Mouse (Mus musculus) lung, embryonic 14.5 days (tissue): ENCODE data around the gene Gm30302. TPM values are rescaled to one million over a fixed set of nuclear protein-coding genes. Genes with fewer than 3 reads are reported as not detected.

ENCODE experiments used
- ATAC-seq: fragments of 200-750 bp; cut with Nextera tagmentation; 2 replicates; pipeline ENCODE4 v1.8.0; 2017; ENCODE audit warnings: mild to moderate bottlenecking, moderate TSS enrichment, moderate library complexity; ENCODE audit not compliant: insufficient read depth
- DNase-seq: peaks from one replicate; pipeline ENCODE4 v3.0.0-alpha.2; 2015
- H3K27ac ChIP-seq: fragments of 300-500 bp; sonication (generic); 2 replicates; pipeline ENCODE4 v1.5.1; 2014; ENCODE audit warnings: low read depth, mild to moderate bottlenecking, moderate library complexity
- H3K27me3 ChIP-seq: fragments of 300-500 bp; sonication (generic); 2 replicates; pipeline ENCODE4 v1.6.1; 2014; ENCODE audit warnings: low read length, control low read depth; ENCODE audit not compliant: insufficient read depth
- H3K36me3 ChIP-seq: fragments of 300-500 bp; sonication (generic); 2 replicates; pipeline ENCODE4 v1.6.1; 2014; ENCODE audit warnings: control low read depth; ENCODE audit not compliant: insufficient read depth
- H3K4me1 ChIP-seq: fragments of 300-500 bp; sonication (generic); 2 replicates; pipeline ENCODE4 v1.6.1; 2014; ENCODE audit warnings: antibody characterized with exemption, control low read depth; ENCODE audit not compliant: insufficient read depth
- H3K4me2 ChIP-seq: fragments of 300-500 bp; sonication (generic); 2 replicates; pipeline ENCODE4 v1.6.1; 2014; ENCODE audit warnings: mild to moderate bottlenecking
- H3K4me3 ChIP-seq: fragments of 300-500 bp; sonication (generic); 2 replicates; pipeline ENCODE4 v1.5.1; 2014; ENCODE audit warnings: low read depth, low read length
- H3K9ac ChIP-seq: fragments of 300-500 bp; sonication (generic); 2 replicates; pipeline ENCODE4 v1.6.1; 2014
- H3K9me3 ChIP-seq: fragments of 300-500 bp; sonication (generic); 2 replicates; pipeline ENCODE4 v1.6.1; 2016; ENCODE audit warnings: low read depth, low read length, control low read depth
- CTCF ChIP-seq: IDR thresholded peaks from 2 replicates; pipeline ENCODE4 v1.5.1; 2016; ENCODE audit warnings: antibody characterized with exemption, low read depth
- WGBS: fragments of 180-500 bp; shearing (Covaris S2); extraction: QIAGEN DNeasy Blood & Tissue Kit; methylation state at CpG from one replicate; pipeline ENCODE4 v1.1.7; 2014; 5-methylcytosine and 5-hydroxymethylcytosine counted together
- polyA plus RNA-seq: library from polyadenylated mRNA; unstranded; fragments of >200 nt; fragmentation: Nextera tagmentation; extraction: Ambion mirVana; gene quantifications from 2 replicates; pipeline ENCODE4 v1.2.1, GENCODE M21; 2014

Gm30302 gene
- polyA plus RNA-seq, 1 experiment from 2014 or later = not detected

DNA sequence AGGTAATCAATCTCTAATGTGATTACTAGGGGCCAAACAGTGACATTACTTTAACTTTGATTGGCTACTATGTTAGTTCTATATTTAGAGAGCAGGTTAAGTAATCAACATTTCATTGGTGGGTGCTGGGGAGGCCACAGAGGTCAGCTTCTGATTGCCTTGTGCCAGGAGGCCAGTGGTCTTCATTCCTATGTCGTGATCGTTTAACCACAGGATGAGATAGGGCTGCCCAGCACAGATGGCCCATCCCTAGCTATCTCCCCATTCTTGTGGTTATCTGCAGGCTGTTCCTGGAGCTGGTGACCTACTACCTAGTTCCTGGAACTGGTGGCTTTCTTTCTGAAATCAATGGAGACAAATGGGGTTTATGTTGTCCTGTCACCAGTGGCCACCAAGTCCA, 30.8 kb downstream of the Gm30302 start:
- no peak for ATAC-seq
- H3K27ac ChIP-seq = no peak overlapping the region
- no peaks in the 10 kb centered on the region for H3K4me1 ChIP-seq
- no peaks in the 10 kb centered on the region for H3K27me3 ChIP-seq
- H3K36me3 ChIP-seq = no peaks in the 10 kb centered on the region
- H3K9ac ChIP-seq = no peak overlapping the region
- no peak for DNase-seq
- 37% methylated on average over 2 of the region's 2 CpGs for WGBS
- no peak for TF ChIP-seq CTCF
- H3K9me3 ChIP-seq = no peaks in the 10 kb centered on the region
- H3K4me2 ChIP-seq = no peak overlapping the region
- H3K4me3 ChIP-seq = no peak overlapping the region

DNA sequence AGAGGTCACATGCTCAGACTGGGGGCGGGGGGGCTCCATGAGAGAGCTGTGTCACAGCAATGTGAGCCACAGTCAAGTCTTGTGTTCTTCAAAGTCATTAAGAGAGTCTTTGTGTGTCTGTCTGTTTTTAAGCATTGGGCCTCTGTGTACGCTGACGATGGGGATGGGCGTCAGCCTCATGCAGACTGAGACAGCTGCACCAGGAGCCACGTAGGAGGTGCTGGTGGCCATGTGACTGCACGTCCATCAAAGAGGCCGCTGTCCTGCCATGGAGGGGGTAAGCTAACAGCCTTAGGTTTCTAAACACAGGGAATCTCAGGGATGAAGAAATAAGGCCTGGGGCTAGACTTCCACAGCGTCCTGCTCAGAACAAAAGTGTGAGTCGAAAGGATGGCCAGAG, 32.5 kb downstream of the Gm30302 start:
- Histone ChIP-seq H3K9ac (no peak overlapping the region), H3K9me3 (no peaks in the 10 kb centered on the region), H3K4me1 (no peaks in the 10 kb centered on the region), H3K27ac (no peak overlapping the region), H3K27me3 (no peaks in the 10 kb centered on the region), H3K36me3 (no peaks in the 10 kb centered on the region), H3K4me3 (no peak overlapping the region), H3K4me2 (no peak overlapping the region)
- 46% methylated on average over 9 of the region's 9 CpGs for whole genome bisulfite sequencing
- ATAC-seq (no peak), DNase-seq (no peak)
- no peak for TF ChIP-seq CTCF

DNA sequence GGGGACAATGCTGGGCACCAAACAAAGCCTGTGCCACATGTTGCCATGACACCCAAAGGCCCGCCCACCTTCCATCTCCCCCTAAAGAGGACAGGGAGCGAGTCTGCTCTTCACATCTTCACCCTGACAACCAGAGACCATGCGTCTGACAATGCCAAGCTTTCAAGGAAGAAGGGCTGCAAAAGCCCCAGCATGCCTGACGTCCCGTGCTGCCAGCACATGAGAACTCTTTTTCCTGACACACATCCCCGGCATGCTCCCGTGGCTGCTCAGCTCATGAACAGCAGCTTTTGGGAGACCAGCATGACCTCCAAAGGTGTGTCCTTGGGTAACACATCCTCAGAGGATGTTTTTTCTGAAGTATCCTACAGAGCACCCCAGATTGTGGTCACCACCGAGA, 33.5 kb downstream of the Gm30302 start:
- WGBS = 89% methylated on average over 8 of the region's 8 CpGs
- Histone ChIP-seq H3K4me3 (no peak overlapping the region), H3K9ac (no peak overlapping the region), H3K4me1 (no peaks in the 10 kb centered on the region), H3K27me3 (no peaks in the 10 kb centered on the region), H3K4me2 (no peak overlapping the region), H3K36me3 (no peaks in the 10 kb centered on the region), H3K9me3 (no peaks in the 10 kb centered on the region), H3K27ac (no peak overlapping the region)
- TF ChIP-seq CTCF = no peak
- ATAC-seq = no peak
- DNase-seq = no peak

DNA sequence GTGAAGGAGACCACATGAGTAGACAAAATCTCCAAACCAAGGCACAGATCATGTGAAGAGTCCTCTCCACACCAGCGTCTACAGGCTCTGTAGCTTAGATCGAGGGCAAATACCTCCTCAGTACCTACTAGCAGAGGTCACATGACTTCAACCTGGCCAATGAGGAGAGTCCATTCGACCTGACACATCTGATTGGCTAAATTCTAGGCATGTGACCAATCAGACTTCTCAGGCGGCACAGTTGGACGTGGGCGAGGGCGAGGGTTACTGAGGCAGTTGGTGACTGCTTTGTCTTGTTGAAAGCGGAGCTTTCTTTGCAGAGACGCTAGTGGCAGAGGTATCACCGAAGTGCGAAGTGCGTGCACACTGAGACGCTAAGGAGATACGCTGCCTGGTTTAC, 36.6 kb downstream of the Gm30302 start:
- DNase-seq (no peak), ATAC-seq (no peak)
- no peak overlapping the region for H3K27ac ChIP-seq
- no peaks in the 10 kb centered on the region for H3K36me3 ChIP-seq
- no peak for TF ChIP-seq CTCF
- no peaks in the 10 kb centered on the region for H3K9me3 ChIP-seq
- H3K4me1 ChIP-seq = no peaks in the 10 kb centered on the region
- H3K4me2 ChIP-seq = no peak overlapping the region
- WGBS = 89% methylated on average over 14 of the region's 14 CpGs
- H3K4me3 ChIP-seq = no peak overlapping the region
- no peaks in the 10 kb centered on the region for H3K27me3 ChIP-seq
- H3K9ac ChIP-seq = no peak overlapping the region

GRCm38 (mm10) chr13:49760675-49761074, 38.1 kb downstream of the Gm30302 start:
- no peak overlapping the region for H3K9ac ChIP-seq
- no peaks in the 10 kb centered on the region for H3K27me3 ChIP-seq
- no peak for TF ChIP-seq CTCF
- WGBS = 48% methylated on average over 1 of the region's 1 CpGs
- H3K36me3 ChIP-seq = no peaks in the 10 kb centered on the region
- H3K4me2 ChIP-seq = no peak overlapping the region
- H3K27ac ChIP-seq = no peak overlapping the region
- ATAC-seq = no peak
- no peak for DNase-seq
- no peaks in the 10 kb centered on the region for H3K9me3 ChIP-seq
- H3K4me3 ChIP-seq = no peak overlapping the region
- H3K4me1 ChIP-seq = no peaks in the 10 kb centered on the region

GRCm38 (mm10) chr13:49757966-49758365, 40.8 kb downstream of the Gm30302 start:
- no peak for TF ChIP-seq CTCF
- 81% methylated on average over 4 of the region's 4 CpGs for WGBS
- DNase-seq = no peak
- no peak overlapping the region for H3K4me2 ChIP-seq
- H3K36me3 ChIP-seq = no peaks in the 10 kb centered on the region
- H3K27ac ChIP-seq = no peak overlapping the region
- H3K27me3 ChIP-seq = no peaks in the 10 kb centered on the region
- no peak overlapping the region for H3K9ac ChIP-seq
- ATAC-seq = no peak
- no peaks in the 10 kb centered on the region for H3K4me1 ChIP-seq
- H3K4me3 ChIP-seq = no peak overlapping the region
- no peaks in the 10 kb centered on the region for H3K9me3 ChIP-seq

DNA sequence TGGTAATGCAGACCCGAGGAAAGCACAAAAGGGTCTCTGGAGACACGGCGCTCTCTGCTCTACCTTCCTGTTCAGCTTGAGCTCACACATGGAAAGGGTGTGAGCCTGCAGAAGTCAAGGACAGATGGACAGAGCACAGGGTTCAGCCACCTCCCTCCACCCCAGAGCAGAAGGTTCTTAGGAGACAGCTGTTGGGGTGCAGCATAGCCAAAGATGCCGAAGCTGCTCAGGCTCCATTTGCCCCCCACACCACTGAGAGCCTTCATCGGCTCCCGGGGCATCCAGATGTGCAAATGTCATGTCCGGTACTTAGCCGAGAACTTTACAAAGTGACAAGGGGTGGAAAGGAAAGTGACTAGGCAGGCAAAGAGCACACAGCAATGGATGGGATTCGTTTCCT, 42.2 kb downstream of the Gm30302 start:
- Histone ChIP-seq H3K27me3 (no peaks in the 10 kb centered on the region), H3K4me3 (no peak overlapping the region), H3K4me1 (no peaks in the 10 kb centered on the region), H3K9ac (no peak overlapping the region), H3K9me3 (no peaks in the 10 kb centered on the region), H3K36me3 (no peaks in the 10 kb centered on the region), H3K27ac (no peak overlapping the region), H3K4me2 (no peak overlapping the region)
- TF ChIP-seq CTCF = no peak
- no peak for ATAC-seq
- DNase-seq = no peak
- 84% methylated on average over 9 of the region's 9 CpGs for WGBS
